In genomic region chr1:180903666-180904038, GRCm38 (mm10) we compare ENCODE assay signal across 9 mouse cellular contexts. TPM values are rescaled to one million over a fixed set of nuclear protein-coding genes. Genes with fewer than 3 reads are reported as not detected.
DNase-seq lines count a peak whose midpoint lies in the region; ATAC-seq and TF ChIP-seq lines count a peak whose summit lies in the region.
"Had no signal": no experiment of that assay in that cellular context is flagged by ENCODE, and none has a peak within 500 bp of the region (broad histone marks: within the 10 kb centered on the region; RNA-seq: fewer than 3 reads in every experiment).

No protein-coding gene starts in this region.

- H3K9ac ChIP-seq in kidney, embryonic 16.5 days (replicated peaks; ENCODE audit: low read length): peak overlapping the region; percentile 69
- peak overlapping the region; percentile 84; the same call in 1 of the 2 replicates for H3K9ac ChIP-seq in hindbrain, postnatal 0 days (replicated peaks; ENCODE audit: low read length)
- H3K9ac ChIP-seq in midbrain, embryonic 14.5 days (replicated peaks; ENCODE audit: low read length): peak overlapping the region; percentile 94

- H3K27me3 ChIP-seq in kidney, embryonic 16.5 days (ENCODE audit: insufficient read depth, low read length): no peaks in the 10 kb centered on the region
- no peaks in the 10 kb centered on the region for H3K27me3 ChIP-seq in hindbrain, postnatal 0 days (ENCODE audit: insufficient read depth, low read length)
- H3K27me3 ChIP-seq in midbrain, embryonic 14.5 days (ENCODE audit: control insufficient read depth, insufficient read depth, low read length): no peaks in the 10 kb centered on the region

- TF ChIP-seq CTCF in cortical plate, adult 2 months (IDR thresholded peaks at IDR 0.05; ENCODE audit: extremely low read depth, insufficient read depth, low read length): no peak
- no peak for TF ChIP-seq CTCF in hindbrain, postnatal 0 days (IDR thresholded peaks at IDR 0.05; ENCODE audit: low read depth)

- ATAC-seq in kidney, embryonic 16.5 days (ENCODE audit: low FRiP score, low TSS enrichment): peak; percentile 54; the same call in 1 of the 2 replicates
- ATAC-seq in hindbrain, postnatal 0 days: no peak
- 0 out of 2 replicates have a peak, but pooled peaks have one; percentile 22 for ATAC-seq in midbrain, embryonic 14.5 days (ENCODE audit: low FRiP score, low TSS enrichment)

- peak overlapping the region; percentile 89 for H3K4me2 ChIP-seq in kidney, embryonic 16.5 days (replicated peaks; ENCODE audit: low read depth, low read length)
- H3K4me2 ChIP-seq in hindbrain, postnatal 0 days (ENCODE audit: low read depth, low read length): peak overlapping the region; percentile 92
- peak overlapping the region; percentile 94 for H3K4me2 ChIP-seq in midbrain, embryonic 14.5 days (ENCODE audit: low read length)

- peaks cover 18% of the 10 kb centered on the region for H3K4me1 ChIP-seq in kidney, embryonic 16.5 days (ENCODE audit: insufficient read depth, low read length)
- peaks cover 2% of the 10 kb centered on the region; the same call in 1 of the 2 replicates for H3K4me1 ChIP-seq in cortical plate, adult 2 months (ENCODE audit: control insufficient read depth, insufficient read depth, low read length)
- peaks cover 6% of the 10 kb centered on the region; the same call in 1 of the 2 replicates for H3K4me1 ChIP-seq in hindbrain, postnatal 0 days (ENCODE audit: insufficient read depth, low read length)
- peaks cover 6% of the 10 kb centered on the region for H3K4me1 ChIP-seq in midbrain, embryonic 14.5 days (ENCODE audit: control insufficient read depth, insufficient read depth, low read length)

- 20% methylated on average over 10 of the region's 10 CpGs for WGBS in kidney, embryonic 16.5 days
- 31% methylated on average over 10 of the region's 10 CpGs for WGBS in hindbrain, postnatal 0 days
- WGBS in midbrain, embryonic 14.5 days: 31% methylated on average over 10 of the region's 10 CpGs

- peak overlapping the region; percentile 94 for H3K27ac ChIP-seq in kidney, embryonic 16.5 days (ENCODE audit: low read length)
- H3K27ac ChIP-seq in cortical plate, adult 2 months (ENCODE audit: insufficient read depth, low read length): no peak overlapping the region
- peak overlapping the region; percentile 92; the same call in 1 of the 2 replicates for H3K27ac ChIP-seq in hindbrain, postnatal 0 days
- no peak overlapping the region for H3K27ac ChIP-seq in midbrain, embryonic 14.5 days (replicated peaks; ENCODE audit: low read depth, low read length)

- peak overlapping the region; percentile 88 for H3K4me3 ChIP-seq in kidney, embryonic 16.5 days (ENCODE audit: low read length)
- peak overlapping the region; percentile 86 for H3K4me3 ChIP-seq in cortical plate, adult 2 months (ENCODE audit: insufficient read depth, low read length)
- peak overlapping the region; percentile 83 for H3K4me3 ChIP-seq in hindbrain, postnatal 0 days (ENCODE audit: low read length)
- peak overlapping the region; percentile 85 for H3K4me3 ChIP-seq in midbrain, embryonic 14.5 days (replicated peaks; ENCODE audit: low read depth, low read length)

- TF ChIP-seq POLR2A in cortical plate, adult 2 months (IDR thresholded peaks at IDR 0.05; ENCODE audit: extremely low read depth, insufficient read depth, low read length): no peak

- no peak for DNase-seq in kidney, adult 8-10 months
- DNase-seq in hindbrain, postnatal 0 days (ENCODE audit: low spot score): no peak
- no peak for DNase-seq in midbrain, embryonic 14.5 days
- no peak for DNase-seq in adrenal gland, adult (ENCODE audit: inconsistent age in 2 of 2, low spot score in 1 of 2)
- no peak for DNase-seq in layer of hippocampus, adult 11-12 months (ENCODE audit: low spot score)
- no peak for DNase-seq in embryo, embryonic 9.5 days (ENCODE audit: extremely low spot score)

- peaks cover 27% of the 10 kb centered on the region for H3K36me3 ChIP-seq in kidney, embryonic 16.5 days (ENCODE audit: insufficient read depth, low read length)
- peaks cover 17% of the 10 kb centered on the region for H3K36me3 ChIP-seq in hindbrain, postnatal 0 days (ENCODE audit: insufficient read depth, low read length)
- H3K36me3 ChIP-seq in midbrain, embryonic 14.5 days (ENCODE audit: control insufficient read depth, insufficient read depth, low read length): peaks cover 27% of the 10 kb centered on the region

- H3K9me3 ChIP-seq in kidney, embryonic 16.5 days (ENCODE audit: low read length): no peaks in the 10 kb centered on the region
- no peaks in the 10 kb centered on the region for H3K9me3 ChIP-seq in hindbrain, postnatal 0 days (ENCODE audit: low read length)
- no peaks in the 10 kb centered on the region for H3K9me3 ChIP-seq in midbrain, embryonic 14.5 days (ENCODE audit: control insufficient read depth, low read length)

RNA-seq across cellular contexts. Expression of gene Pycr2, which starts 0.4 kb away (rescaled TPM):
- 111 TPM in 2 replicates for polyA plus RNA-seq in kidney, embryonic 16.5 days (2015; fragmentation: Nextera tagmentation; extraction: Ambion mirVana)
- polyA plus RNA-seq in cortical plate, adult 2 months (2012; rRNA removed): 36.6 and 38.0 TPM in 2 replicates
- total RNA-seq in hindbrain, postnatal 0 days (2014; rRNA removed): 70.2 and 76.1 TPM in 2 replicates
- 63.4 and 64.7 TPM in 2 replicates for polyA plus RNA-seq in hindbrain, postnatal 0 days (2015; fragmentation: Nextera tagmentation; extraction: Ambion mirVana)
- 67.2 and 69.9 TPM in 2 replicates for polyA plus RNA-seq in midbrain, embryonic 14.5 days (2014; fragmentation: Nextera tagmentation; extraction: Ambion mirVana)

RNA-seq across cellular contexts. Expression of gene Lefty2, which starts 10.7 kb away (rescaled TPM):
- 0.12 TPM in 1 of 2 replicates, not detected in the other for polyA plus RNA-seq in kidney, embryonic 16.5 days (2015; fragmentation: Nextera tagmentation; extraction: Ambion mirVana)
- 1.2 and 1.9 TPM in 2 replicates for polyA plus RNA-seq in cortical plate, adult 2 months (2012; rRNA removed)
- 11.3 and 15.3 TPM in 2 replicates for total RNA-seq in hindbrain, postnatal 0 days (2014; rRNA removed)
- 6.8 and 7.1 TPM in 2 replicates for polyA plus RNA-seq in hindbrain, postnatal 0 days (2015; fragmentation: Nextera tagmentation; extraction: Ambion mirVana)
- polyA plus RNA-seq in midbrain, embryonic 14.5 days (2014; fragmentation: Nextera tagmentation; extraction: Ambion mirVana): 1.3 and 2.0 TPM in 2 replicates
- total RNA-seq: hematopoietic stem cell, adult 5-6 weeks had no signal

RNA-seq across cellular contexts. Expression of gene Lefty1, which starts 31.2 kb away (rescaled TPM):
- polyA plus RNA-seq in kidney, embryonic 16.5 days (2015; fragmentation: Nextera tagmentation; extraction: Ambion mirVana): 1.2 TPM in 2 replicates
- 1.5 and 8.1 TPM in 2 replicates for polyA plus RNA-seq in cortical plate, adult 2 months (2012; rRNA removed)
- not detected in 2 replicates for total RNA-seq in hindbrain, postnatal 0 days (2014; rRNA removed)
- polyA plus RNA-seq in hindbrain, postnatal 0 days (2015; fragmentation: Nextera tagmentation; extraction: Ambion mirVana): 0.29 and 0.42 TPM in 2 replicates
- 0.28 TPM in 1 of 2 replicates, not detected in the other for polyA plus RNA-seq in midbrain, embryonic 14.5 days (2014; fragmentation: Nextera tagmentation; extraction: Ambion mirVana)

RNA-seq across cellular contexts. Expression of gene Tmem63a, which starts 38.5 kb away (rescaled TPM):
- polyA plus RNA-seq in kidney, embryonic 16.5 days (2015; fragmentation: Nextera tagmentation; extraction: Ambion mirVana): 11.8 and 13.1 TPM in 2 replicates
- 48.2 and 64.1 TPM in 2 replicates for polyA plus RNA-seq in cortical plate, adult 2 months (2012; rRNA removed)
- 2.9 and 5.4 TPM in 2 replicates for total RNA-seq in hindbrain, postnatal 0 days (2014; rRNA removed)
- polyA plus RNA-seq in hindbrain, postnatal 0 days (2015; fragmentation: Nextera tagmentation; extraction: Ambion mirVana): 2.5 and 3.0 TPM in 2 replicates
- polyA plus RNA-seq in midbrain, embryonic 14.5 days (2014; fragmentation: Nextera tagmentation; extraction: Ambion mirVana): 0.36 and 1.2 TPM in 2 replicates

RNA-seq across cellular contexts. Expression of gene Sde2, which starts 52.7 kb away (rescaled TPM):
- 41.4 and 42.8 TPM in 2 replicates for polyA plus RNA-seq in kidney, embryonic 16.5 days (2015; fragmentation: Nextera tagmentation; extraction: Ambion mirVana)
- 16.1 and 16.2 TPM in 2 replicates for polyA plus RNA-seq in cortical plate, adult 2 months (2012; rRNA removed)
- 11.1 and 13.1 TPM in 2 replicates for total RNA-seq in hindbrain, postnatal 0 days (2014; rRNA removed)
- polyA plus RNA-seq in hindbrain, postnatal 0 days (2015; fragmentation: Nextera tagmentation; extraction: Ambion mirVana): 21.4 and 21.7 TPM in 2 replicates
- polyA plus RNA-seq in midbrain, embryonic 14.5 days (2014; fragmentation: Nextera tagmentation; extraction: Ambion mirVana): 26.1 and 28.7 TPM in 2 replicates

Comparison
In these comparisons a context has a peak if more than half of its experiments do, and no peak if none do; other contexts are left out.
1. H3K27ac ChIP-seq: peak in kidney, embryonic 16.5 days (single experiment) and hindbrain, postnatal 0 days (single experiment); none in cortical plate, adult 2 months (single experiment) and midbrain, embryonic 14.5 days (single experiment).
2. Peak in every context shown above with its lines, with median percentiles within 50 percentile points of each other: H3K4me2 ChIP-seq, H3K4me3 ChIP-seq and H3K9ac ChIP-seq.